Mouse (Mus musculus) liver, postnatal 0 days (tissue): ENCODE data around the gene Timm50.

Experiments
- CTCF ChIP-seq: sonication (generic); IDR thresholded peaks from 2 replicates; pipeline ENCODE4 v1.5.1; 2016; ENCODE audit warnings: antibody characterized with exemption, low read depth
- EP300 ChIP-seq: IDR thresholded peaks from 2 replicates; pipeline ENCODE4 v1.6.1; 2016; ENCODE audit warnings: antibody characterized with exemption, low read depth, mild to moderate bottlenecking

DNA sequence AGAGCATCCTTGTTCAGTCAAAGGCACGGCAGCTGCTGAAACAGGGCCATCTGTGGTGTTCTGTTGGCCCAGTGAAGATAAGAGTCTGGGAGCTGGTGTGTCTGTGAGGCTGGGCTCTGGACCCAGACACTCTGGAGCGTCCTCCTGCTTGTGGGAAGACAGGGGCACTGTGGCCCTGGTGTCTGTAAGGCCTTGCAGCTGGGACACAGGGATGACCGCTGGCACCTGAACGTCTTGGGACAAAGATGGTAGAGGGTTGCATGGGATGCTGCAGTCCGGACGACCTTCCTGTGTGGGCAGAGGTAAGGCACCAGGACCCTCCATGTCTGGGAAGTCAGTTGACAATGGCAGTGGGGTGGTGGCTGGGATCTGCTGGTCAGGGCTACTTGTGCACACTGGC, 48.4 kb upstream of the Timm50 start:
- TF ChIP-seq EP300, result no peak
- TF ChIP-seq CTCF, result no peak
